Mouse (Mus musculus): ENCODE measurements at regions not wholly inside any gene's neighbourhood (a gene's known extent, or its start where the extent isn't known, plus 50 kb on each side); places are given as distances from the start of the nearest gene placed in this dataset.

- POLR2A ChIA-PET: no interaction called here
- CTCF ChIA-PET: no interaction called here
These were observed 156.4 kb upstream of the Pgrmc2 start for GRCm38 (mm10) chr3:41239246-41239645.

- ChIA-PET POLR2A (interaction anchor here in 1 of 4 experiments (0.7 to 0.9 kb wide), 2 partner anchors 319 to 733 kb away, joined by 3 to 4 read pairs; no protein-coding TSS in a partner anchor), CTCF (interaction anchor here in 1 of 4 experiments (0.6 kb wide), 1 partner anchor 369 kb away, joined by 3 read pairs; no protein-coding TSS in a partner anchor)
These were observed 155.2 kb upstream of the Pgrmc2 start for GRCm38 (mm10) chr3:41238046-41238445.

- ChIA-PET CTCF (no interaction called here), POLR2A (no interaction called here)
These were observed 152.8 kb upstream of the Pgrmc2 start for GRCm38 (mm10) chr3:41235610-41236009.

GRCm38 (mm10) chr3:41234994-41235393, 152.1 kb upstream of the Pgrmc2 start:
- POLR2A ChIA-PET: interaction anchor here in 1 of 4 experiments (0.6 kb wide), 1 partner anchor 228 kb away, joined by 3 read pairs; no protein-coding TSS in a partner anchor

GRCm38 (mm10) chr3:41234191-41234590, 151.3 kb upstream of the Pgrmc2 start:
- CTCF ChIA-PET: interaction anchor here in 1 of 4 experiments (0.6 to 1.0 kb wide), 2 partner anchors 51 to 193 kb away, joined by 3 to 4 read pairs; no protein-coding TSS in a partner anchor
- POLR2A ChIA-PET: interaction anchor here in 1 of 4 experiments (0.6 kb wide), 1 partner anchor 446 kb away, joined by 5 read pairs; no protein-coding TSS in a partner anchor

More at GRCm38 (mm10) chr3:41234994-41235393, 152.1 kb upstream of the Pgrmc2 start:
- CTCF ChIA-PET: interaction anchor here in 1 of 4 experiments (0.6 to 1.0 kb wide), 2 partner anchors 52 to 194 kb away, joined by 3 to 4 read pairs; no protein-coding TSS in a partner anchor

- POLR2A ChIA-PET: interaction anchor here in 1 of 4 experiments (0.5 kb wide), 1 partner anchor 211 kb away, joined by 3 read pairs; no protein-coding TSS in a partner anchor
- CTCF ChIA-PET: no interaction called here
These were observed 150.6 kb upstream of the Pgrmc2 start for GRCm38 (mm10) chr3:41233439-41233838.

- CTCF ChIA-PET: no interaction called here
- POLR2A ChIA-PET: no interaction called here
These were observed 148.1 kb upstream of the Pgrmc2 start for GRCm38 (mm10) chr3:41230961-41231377.

- ChIA-PET CTCF (no interaction called here), POLR2A (no interaction called here)
These were observed 146.6 kb upstream of the Pgrmc2 start for GRCm38 (mm10) chr3:41229493-41229892.

- POLR2A ChIA-PET: interaction anchor here in 1 of 4 experiments (0.6 kb wide), 1 partner anchor 37 kb away, joined by 3 read pairs; no protein-coding TSS in a partner anchor
- CTCF ChIA-PET: interaction anchor here in 2 of 4 experiments (0.6 to 1.2 kb wide), 3 partner anchors 186 to 446 kb away, joined by 3 to 6 read pairs (median 5); no protein-coding TSS in a partner anchor
These were observed 145.7 kb upstream of the Pgrmc2 start for GRCm38 (mm10) chr3:41228536-41228935.

- CTCF ChIA-PET: interaction anchor here in 1 of 4 experiments (0.5 kb wide), 1 partner anchor 522 kb away, joined by 3 read pairs; no protein-coding TSS in a partner anchor
These were observed 137.9 kb upstream of the Pgrmc2 start for GRCm38 (mm10) chr3:41220746-41221145.

GRCm38 (mm10) chr3:41217770-41218169, 134.9 kb upstream of the Pgrmc2 start:
- POLR2A ChIA-PET: no interaction called here
- CTCF ChIA-PET: no interaction called here

More at GRCm38 (mm10) chr3:41220746-41221145, 137.9 kb upstream of the Pgrmc2 start:
- POLR2A ChIA-PET: no interaction called here

- POLR2A ChIA-PET: interaction anchor here in 1 of 4 experiments (0.6 to 1.0 kb wide), 2 partner anchors 12 to 562 kb away, joined by 3 read pairs; no protein-coding TSS in a partner anchor
- CTCF ChIA-PET: no interaction called here
These were observed 130.7 kb upstream of the Pgrmc2 start for GRCm38 (mm10) chr3:41213533-41213932.

GRCm38 (mm10) chr3:41210333-41210732, 127.5 kb upstream of the Pgrmc2 start:
- ChIA-PET POLR2A (no interaction called here), CTCF (no interaction called here)

- ChIA-PET POLR2A (interaction anchor here in 1 of 4 experiments (0.6 kb wide), 1 partner anchor 208 kb away, joined by 3 read pairs; no protein-coding TSS in a partner anchor), CTCF (interaction anchor here in 3 of 4 experiments (0.7 to 1.2 kb wide), 4 partner anchors 17 to 125 kb away, joined by 3 read pairs; no protein-coding TSS in a partner anchor)
These were observed 120.0 kb upstream of the Pgrmc2 start for GRCm38 (mm10) chr3:41202895-41203294.

GRCm38 (mm10) chr3:41201782-41202181, 118.9 kb upstream of the Pgrmc2 start:
- POLR2A ChIA-PET: interaction anchor here in 2 of 4 experiments (0.6 to 1.5 kb wide), 5 partner anchors 10 to 354 kb away, joined by 3 to 4 read pairs (median 3); partner anchors contain the start of gene Jade1 (in 1 of the 2)
- CTCF ChIA-PET: interaction anchor here (0.5 to 1.3 kb wide), 7 partner anchors 19 to 543 kb away, joined by 3 to 9 read pairs (median 4); no protein-coding TSS in a partner anchor

- ChIA-PET POLR2A (no interaction called here), CTCF (no interaction called here)
These were observed 117.2 kb upstream of the Pgrmc2 start for GRCm38 (mm10) chr3:41200026-41200425.

GRCm38 (mm10) chr3:41198216-41198976, 115.5 kb upstream of the Pgrmc2 start:
- CTCF ChIA-PET: interaction anchor here in 1 of 4 experiments (1.0 kb wide), 1 partner anchor 16 kb away, joined by 3 read pairs; no protein-coding TSS in a partner anchor
- POLR2A ChIA-PET: no interaction called here

GRCm38 (mm10) chr3:41195113-41195975, 112.5 kb upstream of the Pgrmc2 start:
- ChIA-PET CTCF (interaction anchor here in 3 of 4 experiments (0.6 to 1.6 kb wide), 5 partner anchors 10 to 300 kb away, joined by 3 to 7 read pairs (median 3); no protein-coding TSS in a partner anchor), POLR2A (interaction anchor here in 3 of 4 experiments (1.0 to 1.5 kb wide), 4 partner anchors 112 to 363 kb away, joined by 3 to 5 read pairs (median 4); partner anchors contain the start of gene Pgrmc2 (in 1 of the 3))
